Mouse (Mus musculus): ENCODE results near the gene Vrk1.

DNA sequence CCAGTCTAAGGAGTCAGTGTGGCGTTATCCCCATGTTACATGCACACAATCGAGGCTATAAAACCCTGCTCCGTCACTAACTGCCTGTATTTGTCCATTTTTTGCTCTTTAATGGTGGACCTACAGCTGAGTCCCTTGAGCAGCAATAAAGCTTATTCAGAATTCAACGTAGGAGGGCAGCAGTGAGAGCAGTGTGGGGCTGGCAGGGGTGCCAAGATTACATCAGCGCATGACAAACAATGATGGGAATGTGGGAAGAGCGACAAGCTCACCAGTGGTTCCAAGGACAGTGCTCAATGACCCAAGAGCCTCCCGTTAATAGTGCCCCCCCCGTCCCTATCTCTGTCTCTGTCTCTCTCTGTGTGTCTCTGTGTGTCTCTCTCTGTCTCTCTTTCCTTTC, 8.3 kb upstream of the Vrk1 start:
- TF ChIP-seq GATA1 (IDR thresholded peaks at IDR 0.05; ENCODE audit: borderline replicate concordance, low read length), result no peak
- no peak for TF ChIP-seq FLI1 (IDR thresholded peaks at IDR 0.05; ENCODE audit: low read length)

Data from megakaryocyte, embryonic 14.5 days (primary cell).